Mouse (Mus musculus) small intestine, adult 2 months (tissue): ENCODE results near the gene Nrg3. TPM values are rescaled to one million over a fixed set of nuclear protein-coding genes. Genes with fewer than 3 reads are reported as not detected.

Experiments used
- H3K27ac ChIP-seq: fragments of 200-500 bp; 2 replicates; pipeline ENCODE4 v1.5.1; 2012; ENCODE audit warnings: low read depth, low read length, control low read depth, inconsistent platforms; ENCODE audit not compliant: insufficient read depth
- H3K27me3 ChIP-seq: fragments of 200-500 bp; 2 replicates; pipeline ENCODE4 v1.6.1; 2012; ENCODE audit warnings: mild to moderate bottlenecking, moderate library complexity, low read length, inconsistent platforms; ENCODE audit not compliant: control insufficient read depth, insufficient read depth
- H3K36me3 ChIP-seq: fragments of 200-500 bp; 2 replicates; pipeline ENCODE4 v1.6.1; 2012; ENCODE audit warnings: mild to moderate bottlenecking, low read length, control low read depth, inconsistent platforms; ENCODE audit not compliant: control insufficient read depth, insufficient read depth
- H3K4me1 ChIP-seq: fragments of 200-500 bp; 2 replicates; pipeline ENCODE4 v1.6.1; 2012; ENCODE audit warnings: low read length, inconsistent platforms, mixed read lengths; ENCODE audit not compliant: control insufficient read depth, insufficient read depth, insufficient read length
- H3K4me3 ChIP-seq: fragments of 200-500 bp; 2 replicates; pipeline ENCODE4 v1.5.1; 2012; ENCODE audit warnings: low read depth, mild to moderate bottlenecking, control low read depth, inconsistent platforms, low read length, moderate library complexity
- CTCF ChIP-seq: fragments of 200-500 bp; IDR thresholded peaks from 2 replicates; pipeline ENCODE4 v1.5.1; 2012; ENCODE audit warnings: low read depth, mild to moderate bottlenecking, control low read depth, inconsistent platforms, low read length, moderate library complexity, mixed read lengths; ENCODE audit not compliant: insufficient replicate concordance, insufficient read length; ENCODE audit errors: extremely low read depth
- POLR2A ChIP-seq: fragments of 200-500 bp; IDR thresholded peaks from 2 replicates; pipeline ENCODE4 v1.6.1; 2012; ENCODE audit warnings: low read depth, mild to moderate bottlenecking, control low read depth, inconsistent platforms, low read length, moderate library complexity
- WGBS: fragments of 180-500 bp; shearing (Covaris S2); methylation state at CpG from one replicate; pipeline ENCODE4 v1.1.7; 2018; 5-methylcytosine and 5-hydroxymethylcytosine counted together
- polyA plus RNA-seq: library from polyadenylated mRNA; depleted of rRNA; stranded (reverse); fragments of >200 nt; gene quantifications from 2 replicates; pipeline ENCODE4 v1.2.3, GENCODE M21; 2012

The Nrg3 gene
- polyA plus RNA-seq, 1 experiment: 0.18 TPM

- TF ChIP-seq CTCF (no peak), POLR2A (no peak)
- Histone ChIP-seq H3K27ac (no peak overlapping the region), H3K4me1 (no peaks in the 10 kb centered on the region), H3K4me3 (no peak overlapping the region), H3K36me3 (no peaks in the 10 kb centered on the region), H3K27me3 (no peaks in the 10 kb centered on the region)
- WGBS: 68% methylated on average over 4 of the region's 4 CpGs
These were observed 155.3 kb downstream of the Nrg3 start for GRCm38 (mm10) chr14:39317424-39318110.

DNA sequence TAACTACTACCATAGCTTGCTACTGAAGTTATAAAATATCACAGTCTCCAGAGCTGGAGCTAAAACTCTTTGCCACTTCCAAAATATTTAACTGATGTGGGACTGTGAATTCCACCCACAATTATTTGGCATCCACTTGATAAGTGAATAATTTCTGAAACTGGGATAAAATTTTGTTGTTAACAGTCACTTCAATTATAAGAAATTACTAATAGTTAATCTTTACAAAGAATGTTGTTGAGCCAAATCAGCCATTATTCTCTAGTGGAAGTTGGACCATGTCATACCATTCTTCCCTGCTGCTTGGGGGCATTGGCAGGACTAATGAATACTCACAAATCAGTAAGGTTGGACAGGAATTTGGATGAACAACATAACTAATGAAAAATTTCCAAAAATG, 158.8 kb downstream of the Nrg3 start:
- TF ChIP-seq CTCF (no peak), POLR2A (no peak)
- H3K27me3 ChIP-seq: no peaks in the 10 kb centered on the region
- no peak overlapping the region for H3K4me3 ChIP-seq
- no peaks in the 10 kb centered on the region for H3K36me3 ChIP-seq
- no peak overlapping the region for H3K27ac ChIP-seq
- no peaks in the 10 kb centered on the region for H3K4me1 ChIP-seq

GRCm38 (mm10) chr14:39265121-39265520, 207.8 kb downstream of the Nrg3 start:
- 60% methylated on average over 1 of the region's 1 CpGs for WGBS

GRCm38 (mm10) chr14:39264422-39264821, 208.5 kb downstream of the Nrg3 start:
- Histone ChIP-seq H3K27me3 (no peaks in the 10 kb centered on the region), H3K4me1 (no peaks in the 10 kb centered on the region), H3K36me3 (no peaks in the 10 kb centered on the region), H3K27ac (no peak overlapping the region), H3K4me3 (no peak overlapping the region)
- 88% methylated on average over 4 of the region's 4 CpGs for WGBS
- no peak for TF ChIP-seq POLR2A

More at GRCm38 (mm10) chr14:39265121-39265520, 207.8 kb downstream of the Nrg3 start:
- no peak for TF ChIP-seq POLR2A
- no peak for TF ChIP-seq CTCF
- Histone ChIP-seq H3K4me1 (no peaks in the 10 kb centered on the region), H3K4me3 (no peak overlapping the region), H3K27me3 (no peaks in the 10 kb centered on the region), H3K27ac (no peak overlapping the region), H3K36me3 (no peaks in the 10 kb centered on the region)

DNA sequence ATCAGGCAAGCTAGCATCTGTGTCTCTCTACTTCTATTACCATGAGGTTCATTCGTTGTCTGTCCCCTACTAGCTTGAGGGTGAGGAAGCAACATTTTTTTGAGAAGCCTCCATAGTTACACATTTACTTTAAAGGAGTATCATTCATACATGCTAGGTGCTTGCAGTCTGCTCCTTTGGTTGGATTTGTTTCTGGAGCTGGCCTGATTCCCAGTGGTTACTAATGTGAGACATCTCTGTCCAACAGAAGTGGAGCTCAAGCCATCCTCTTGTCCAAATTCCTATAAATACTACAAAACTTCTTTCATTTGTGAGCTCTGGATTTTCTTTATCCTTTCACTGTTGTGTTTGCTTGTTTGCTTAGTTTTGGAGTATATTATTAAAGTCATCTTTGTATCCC, 211.9 kb downstream of the Nrg3 start:
- no peak for TF ChIP-seq POLR2A
- no peak for TF ChIP-seq CTCF
- Histone ChIP-seq H3K4me1 (no peaks in the 10 kb centered on the region), H3K27me3 (no peaks in the 10 kb centered on the region), H3K36me3 (no peaks in the 10 kb centered on the region), H3K4me3 (no peak overlapping the region), H3K27ac (no peak overlapping the region)
- WGBS: 67% methylated on average over 1 of the region's 1 CpGs

- no peak overlapping the region for H3K4me3 ChIP-seq
- WGBS: 40% methylated on average over 1 of the region's 1 CpGs
- no peaks in the 10 kb centered on the region for H3K4me1 ChIP-seq
- H3K36me3 ChIP-seq: no peaks in the 10 kb centered on the region
- no peak overlapping the region for H3K27ac ChIP-seq
- TF ChIP-seq POLR2A (no peak), CTCF (no peak)
- no peaks in the 10 kb centered on the region for H3K27me3 ChIP-seq
These were observed 217.5 kb downstream of the Nrg3 start for GRCm38 (mm10) chr14:39255391-39255790.

- H3K36me3 ChIP-seq: no peaks in the 10 kb centered on the region
- WGBS: 53% methylated on average over 2 of the region's 2 CpGs
- no peak for TF ChIP-seq CTCF
- TF ChIP-seq POLR2A: no peak
- no peak overlapping the region for H3K4me3 ChIP-seq
- no peaks in the 10 kb centered on the region for H3K27me3 ChIP-seq
- H3K4me1 ChIP-seq: no peaks in the 10 kb centered on the region
- no peak overlapping the region for H3K27ac ChIP-seq
These were observed 232.6 kb downstream of the Nrg3 start for GRCm38 (mm10) chr14:39240267-39240666.
